Mouse (Mus musculus): ENCODE data around the gene Rcbtb1. TPM values are rescaled to one million over a fixed set of nuclear protein-coding genes. Genes with fewer than 3 reads are reported as not detected.

Rcbtb1 gene
- polyA plus RNA-seq, 1 experiment from 2014 or later, result 148 TPM

GRCm38 (mm10) chr14:59205461-59205860 lies 4.5 kb downstream of the Rcbtb1 start:
- H3K36me3 ChIP-seq (ENCODE audit: control insufficient read depth, insufficient read depth, low read length), result no peaks in the 10 kb centered on the region
- H3K4me2 ChIP-seq (ENCODE audit: low read depth, low read length, severe bottlenecking), result peak overlapping the region; percentile 31; the same call in 1 of the 2 replicates
- WGBS, result 28% methylated on average over 7 of the region's 7 CpGs
- peaks cover 8% of the 10 kb centered on the region; the same call in 1 of the 2 replicates for H3K4me1 ChIP-seq (replicated peaks; ENCODE audit: control insufficient read depth, insufficient read depth, low read length)
- no peak for DNase-seq (ENCODE audit: low spot score)
- peak overlapping the region; percentile 55 for H3K27ac ChIP-seq (ENCODE audit: low read depth, low read length)
- no peaks in the 10 kb centered on the region for H3K27me3 ChIP-seq (ENCODE audit: control insufficient read depth, insufficient read depth, low read length)
- ATAC-seq (replicated peaks; ENCODE audit: low FRiP score), result no peak
- no peak overlapping the region for H3K4me3 ChIP-seq (ENCODE audit: low read depth, low read length)
- no peaks in the 10 kb centered on the region for H3K9me3 ChIP-seq (ENCODE audit: control insufficient read depth, low read length)
- peak overlapping the region; percentile 40 for H3K9ac ChIP-seq (ENCODE audit: low read length)

- no peak overlapping the region for H3K4me2 ChIP-seq (ENCODE audit: low read depth, low read length, severe bottlenecking)
- DNase-seq (ENCODE audit: low spot score) (no peak), ATAC-seq (replicated peaks; ENCODE audit: low FRiP score) (no peak)
Measured at GRCm38 (mm10) chr14:59205976-59206583, 5.1 kb downstream of the Rcbtb1 start.

GRCm38 (mm10) chr14:59209003-59209402 lies 8.0 kb downstream of the Rcbtb1 start:
- WGBS, result 93% methylated on average over 7 of the region's 7 CpGs
- no peaks in the 10 kb centered on the region for H3K27me3 ChIP-seq (ENCODE audit: control insufficient read depth, insufficient read depth, low read length)
- ATAC-seq (replicated peaks; ENCODE audit: low FRiP score), result no peak

More at GRCm38 (mm10) chr14:59205976-59206583, 5.1 kb downstream of the Rcbtb1 start:
- Histone ChIP-seq H3K9me3 (ENCODE audit: control insufficient read depth, low read length) (no peaks in the 10 kb centered on the region), H3K27ac (ENCODE audit: low read depth, low read length) (no peak overlapping the region; the same call in none of the 2 replicates), H3K27me3 (ENCODE audit: control insufficient read depth, insufficient read depth, low read length) (no peaks in the 10 kb centered on the region), H3K4me3 (ENCODE audit: low read depth, low read length) (no peak overlapping the region), H3K36me3 (ENCODE audit: control insufficient read depth, insufficient read depth, low read length) (no peaks in the 10 kb centered on the region), H3K4me1 (replicated peaks; ENCODE audit: control insufficient read depth, insufficient read depth, low read length) (peaks cover 8% of the 10 kb centered on the region; the same call in 1 of the 2 replicates), H3K9ac (ENCODE audit: low read length) (peak overlapping the region; percentile 40; the same call in 1 of the 2 replicates)
- 43% methylated on average over 10 of the region's 10 CpGs for WGBS

GRCm38 (mm10) chr14:59209816-59210215 lies 8.8 kb downstream of the Rcbtb1 start:
- Histone ChIP-seq H3K4me3 (ENCODE audit: low read depth, low read length) (no peak overlapping the region), H3K9ac (ENCODE audit: low read length) (no peak overlapping the region), H3K9me3 (ENCODE audit: control insufficient read depth, low read length) (no peaks in the 10 kb centered on the region), H3K4me2 (ENCODE audit: low read depth, low read length, severe bottlenecking) (no peak overlapping the region), H3K36me3 (ENCODE audit: control insufficient read depth, insufficient read depth, low read length) (no peaks in the 10 kb centered on the region; the same call in 1 of the 2 replicates), H3K27ac (ENCODE audit: low read depth, low read length) (no peak overlapping the region), H3K27me3 (ENCODE audit: control insufficient read depth, insufficient read depth, low read length) (no peaks in the 10 kb centered on the region), H3K4me1 (replicated peaks; ENCODE audit: control insufficient read depth, insufficient read depth, low read length) (peaks cover 7% of the 10 kb centered on the region; the same call in 1 of the 2 replicates)
- ATAC-seq (replicated peaks; ENCODE audit: low FRiP score), result no peak
- no peak for DNase-seq (ENCODE audit: low spot score)
- 95% methylated on average over 2 of the region's 2 CpGs for WGBS

More at GRCm38 (mm10) chr14:59209003-59209402, 8.0 kb downstream of the Rcbtb1 start:
- peaks cover 8% of the 10 kb centered on the region; the same call in 1 of the 2 replicates for H3K4me1 ChIP-seq (replicated peaks; ENCODE audit: control insufficient read depth, insufficient read depth, low read length)
- H3K4me2 ChIP-seq (ENCODE audit: low read depth, low read length, severe bottlenecking), result no peak overlapping the region
- H3K36me3 ChIP-seq (ENCODE audit: control insufficient read depth, insufficient read depth, low read length), result no peaks in the 10 kb centered on the region; the same call in 1 of the 2 replicates
- H3K9ac ChIP-seq (ENCODE audit: low read length), result no peak overlapping the region
- H3K9me3 ChIP-seq (ENCODE audit: control insufficient read depth, low read length), result no peaks in the 10 kb centered on the region
- no peak overlapping the region for H3K4me3 ChIP-seq (ENCODE audit: low read depth, low read length)
- no peak for DNase-seq (ENCODE audit: low spot score)
- H3K27ac ChIP-seq (ENCODE audit: low read depth, low read length), result no peak overlapping the region

GRCm38 (mm10) chr14:59219241-59219640 lies 18.2 kb downstream of the Rcbtb1 start:
- ATAC-seq (replicated peaks; ENCODE audit: low FRiP score) (no peak), DNase-seq (ENCODE audit: low spot score) (no peak)
- WGBS, result 92% methylated on average over 3 of the region's 3 CpGs
- H3K27ac ChIP-seq (ENCODE audit: low read depth, low read length), result no peak overlapping the region
- no peaks in the 10 kb centered on the region for H3K27me3 ChIP-seq (ENCODE audit: control insufficient read depth, insufficient read depth, low read length)
- peaks cover 14% of the 10 kb centered on the region; the same call in 1 of the 2 replicates for H3K36me3 ChIP-seq (ENCODE audit: control insufficient read depth, insufficient read depth, low read length)
- no peak overlapping the region for H3K9ac ChIP-seq (ENCODE audit: low read length)
- no peaks in the 10 kb centered on the region for H3K4me1 ChIP-seq (replicated peaks; ENCODE audit: control insufficient read depth, insufficient read depth, low read length)
- no peak overlapping the region for H3K4me3 ChIP-seq (ENCODE audit: low read depth, low read length)
- no peak overlapping the region for H3K4me2 ChIP-seq (ENCODE audit: low read depth, low read length, severe bottlenecking)
- no peaks in the 10 kb centered on the region for H3K9me3 ChIP-seq (ENCODE audit: control insufficient read depth, low read length)

- H3K4me1 ChIP-seq (replicated peaks; ENCODE audit: control insufficient read depth, insufficient read depth, low read length), result no peaks in the 10 kb centered on the region
- no peaks in the 10 kb centered on the region for H3K9me3 ChIP-seq (ENCODE audit: control insufficient read depth, low read length)
- no peaks in the 10 kb centered on the region for H3K27me3 ChIP-seq (ENCODE audit: control insufficient read depth, insufficient read depth, low read length)
- H3K9ac ChIP-seq (ENCODE audit: low read length), result no peak overlapping the region
- no peak overlapping the region for H3K4me3 ChIP-seq (ENCODE audit: low read depth, low read length)
- H3K27ac ChIP-seq (ENCODE audit: low read depth, low read length), result no peak overlapping the region
- no peak for ATAC-seq (replicated peaks; ENCODE audit: low FRiP score)
- 97% methylated on average over 11 of the region's 11 CpGs for WGBS
- no peak overlapping the region for H3K4me2 ChIP-seq (ENCODE audit: low read depth, low read length, severe bottlenecking)
- peaks cover 17% of the 10 kb centered on the region; the same call in 1 of the 2 replicates for H3K36me3 ChIP-seq (ENCODE audit: control insufficient read depth, insufficient read depth, low read length)
- no peak for DNase-seq (ENCODE audit: low spot score)
Measured at GRCm38 (mm10) chr14:59226240-59226639, 25.2 kb downstream of the Rcbtb1 start.

GRCm38 (mm10) chr14:59229822-59230221 lies 28.8 kb downstream of the Rcbtb1 start:
- H3K27ac ChIP-seq (ENCODE audit: low read depth, low read length), result no peak overlapping the region
- H3K27me3 ChIP-seq (ENCODE audit: control insufficient read depth, insufficient read depth, low read length), result no peaks in the 10 kb centered on the region
- H3K9ac ChIP-seq (ENCODE audit: low read length), result no peak overlapping the region
- H3K9me3 ChIP-seq (ENCODE audit: control insufficient read depth, low read length), result no peaks in the 10 kb centered on the region
- peaks cover 15% of the 10 kb centered on the region; the same call in 1 of the 2 replicates for H3K36me3 ChIP-seq (ENCODE audit: control insufficient read depth, insufficient read depth, low read length)
- DNase-seq (ENCODE audit: low spot score) (no peak), ATAC-seq (replicated peaks; ENCODE audit: low FRiP score) (no peak)
- no peak overlapping the region for H3K4me3 ChIP-seq (ENCODE audit: low read depth, low read length)
- no peak overlapping the region for H3K4me2 ChIP-seq (ENCODE audit: low read depth, low read length, severe bottlenecking)
- WGBS, result 96% methylated on average over 3 of the region's 3 CpGs
- H3K4me1 ChIP-seq (replicated peaks; ENCODE audit: control insufficient read depth, insufficient read depth, low read length), result no peaks in the 10 kb centered on the region

- Histone ChIP-seq H3K4me3 (ENCODE audit: low read depth, low read length) (no peak overlapping the region), H3K9me3 (ENCODE audit: control insufficient read depth, low read length) (no peaks in the 10 kb centered on the region), H3K27ac (ENCODE audit: low read depth, low read length) (no peak overlapping the region), H3K27me3 (ENCODE audit: control insufficient read depth, insufficient read depth, low read length) (no peaks in the 10 kb centered on the region), H3K9ac (ENCODE audit: low read length) (no peak overlapping the region), H3K36me3 (ENCODE audit: control insufficient read depth, insufficient read depth, low read length) (peaks cover 15% of the 10 kb centered on the region; the same call in 1 of the 2 replicates), H3K4me2 (ENCODE audit: low read depth, low read length, severe bottlenecking) (no peak overlapping the region), H3K4me1 (replicated peaks; ENCODE audit: control insufficient read depth, insufficient read depth, low read length) (no peaks in the 10 kb centered on the region)
- ATAC-seq (replicated peaks; ENCODE audit: low FRiP score) (no peak), DNase-seq (ENCODE audit: low spot score) (no peak)
- WGBS, result 92% methylated on average over 21 of the region's 21 CpGs
Measured at GRCm38 (mm10) chr14:59230331-59230966, 29.4 kb downstream of the Rcbtb1 start.

Measured in forebrain, embryonic 11.5 days (tissue).